Mouse (Mus musculus): Measurements from ENCODE around the gene Nckap5. TPM values are rescaled to one million over a fixed set of nuclear protein-coding genes. Genes with fewer than 3 reads are reported as not detected.

Gene Nckap5
- polyA plus RNA-seq, 1 experiment from 2014 or later = 17.8 TPM

GRCm38 (mm10) chr1:126518067-126518466, 312.5 kb downstream of the Nckap5 start:
- Histone ChIP-seq H3K9me3 (no peaks in the 10 kb centered on the region), H3K9ac (replicated peaks) (no peak overlapping the region), H3K4me1 (no peaks in the 10 kb centered on the region), H3K4me2 (replicated peaks) (no peak overlapping the region), H3K4me3 (no peak overlapping the region), H3K36me3 (no peaks in the 10 kb centered on the region), H3K27ac (replicated peaks) (no peak overlapping the region), H3K27me3 (no peaks in the 10 kb centered on the region)
- ATAC-seq (ENCODE audit: low FRiP score, low read depth) = no peak
- 78% methylated on average over 3 of the region's 3 CpGs for whole genome bisulfite sequencing

GRCm38 (mm10) chr1:126517427-126517826, 313.2 kb downstream of the Nckap5 start:
- Histone ChIP-seq H3K27ac (replicated peaks) (no peak overlapping the region), H3K36me3 (no peaks in the 10 kb centered on the region), H3K4me2 (replicated peaks) (no peak overlapping the region), H3K4me1 (no peaks in the 10 kb centered on the region), H3K9me3 (no peaks in the 10 kb centered on the region), H3K4me3 (no peak overlapping the region), H3K27me3 (no peaks in the 10 kb centered on the region), H3K9ac (replicated peaks) (no peak overlapping the region)
- no peak for ATAC-seq (ENCODE audit: low FRiP score, low read depth)
- 73% methylated on average over 1 of the region's 1 CpGs for WGBS

- Histone ChIP-seq H3K9me3 (no peaks in the 10 kb centered on the region), H3K4me3 (no peak overlapping the region), H3K4me1 (no peaks in the 10 kb centered on the region), H3K4me2 (replicated peaks) (no peak overlapping the region), H3K27me3 (no peaks in the 10 kb centered on the region), H3K9ac (replicated peaks) (no peak overlapping the region), H3K36me3 (no peaks in the 10 kb centered on the region), H3K27ac (replicated peaks) (no peak overlapping the region)
- WGBS = 66% methylated on average over 3 of the region's 3 CpGs
- ATAC-seq (ENCODE audit: low FRiP score, low read depth) = no peak
These were observed 315.4 kb downstream of the Nckap5 start for GRCm38 (mm10) chr1:126515054-126515756.

- no peaks in the 10 kb centered on the region for H3K36me3 ChIP-seq
- H3K4me3 ChIP-seq = no peak overlapping the region
- no peaks in the 10 kb centered on the region for H3K4me1 ChIP-seq
- H3K9ac ChIP-seq (replicated peaks) = no peak overlapping the region
- H3K27ac ChIP-seq (replicated peaks) = no peak overlapping the region
- ATAC-seq (ENCODE audit: low FRiP score, low read depth) = no peak
- 83% methylated on average over 5 of the region's 5 CpGs for WGBS
- H3K4me2 ChIP-seq (replicated peaks) = no peak overlapping the region
- H3K27me3 ChIP-seq = no peaks in the 10 kb centered on the region
- H3K9me3 ChIP-seq = no peaks in the 10 kb centered on the region
These were observed 318.7 kb downstream of the Nckap5 start for GRCm38 (mm10) chr1:126511835-126512445.

- Histone ChIP-seq H3K9ac (replicated peaks) (no peak overlapping the region), H3K4me2 (replicated peaks) (no peak overlapping the region), H3K27ac (replicated peaks) (no peak overlapping the region), H3K4me1 (no peaks in the 10 kb centered on the region), H3K36me3 (no peaks in the 10 kb centered on the region), H3K9me3 (no peaks in the 10 kb centered on the region), H3K27me3 (no peaks in the 10 kb centered on the region), H3K4me3 (no peak overlapping the region)
- 84% methylated on average over 4 of the region's 4 CpGs for whole genome bisulfite sequencing
- ATAC-seq (ENCODE audit: low FRiP score, low read depth) = no peak
These were observed 325.9 kb downstream of the Nckap5 start for GRCm38 (mm10) chr1:126504717-126505116.

- Histone ChIP-seq H3K9ac (replicated peaks) (no peak overlapping the region), H3K4me1 (no peaks in the 10 kb centered on the region), H3K27ac (replicated peaks) (no peak overlapping the region), H3K36me3 (no peaks in the 10 kb centered on the region), H3K9me3 (no peaks in the 10 kb centered on the region), H3K4me2 (replicated peaks) (no peak overlapping the region), H3K27me3 (no peaks in the 10 kb centered on the region), H3K4me3 (no peak overlapping the region)
- WGBS = 96% methylated on average over 2 of the region's 2 CpGs
- no peak for ATAC-seq (ENCODE audit: low FRiP score, low read depth)
These were observed 327.9 kb downstream of the Nckap5 start for GRCm38 (mm10) chr1:126502741-126503140.

- Histone ChIP-seq H3K4me3 (no peak overlapping the region), H3K4me2 (replicated peaks) (no peak overlapping the region), H3K4me1 (peaks cover 11% of the 10 kb centered on the region), H3K27me3 (0 out of 2 replicates have a peak, but pooled peaks cover 3% of the 10 kb centered on the region), H3K27ac (replicated peaks) (no peak overlapping the region), H3K9me3 (no peaks in the 10 kb centered on the region), H3K9ac (replicated peaks) (no peak overlapping the region), H3K36me3 (no peaks in the 10 kb centered on the region)
- 70% methylated on average over 7 of the region's 7 CpGs for WGBS
- ATAC-seq (ENCODE audit: low FRiP score, low read depth) = no peak
These were observed 333.9 kb downstream of the Nckap5 start for GRCm38 (mm10) chr1:126496722-126497121.

GRCm38 (mm10) chr1:126492206-126493071, 338.2 kb downstream of the Nckap5 start:
- Histone ChIP-seq H3K4me2 (replicated peaks) (peak overlapping the region; percentile 79), H3K27me3 (peaks cover 5% of the 10 kb centered on the region; the same call in 1 of the 2 replicates), H3K27ac (replicated peaks) (no peak overlapping the region), H3K36me3 (no peaks in the 10 kb centered on the region), H3K9ac (replicated peaks) (peak overlapping the region; percentile 59), H3K4me3 (peak overlapping the region; percentile 50), H3K9me3 (no peaks in the 10 kb centered on the region), H3K4me1 (peaks cover 33% of the 10 kb centered on the region)
- 4% methylated on average over 35 of the region's 35 CpGs for WGBS
- peak; percentile 81 for ATAC-seq (ENCODE audit: low FRiP score, low read depth)

- Histone ChIP-seq H3K27me3 (peaks cover 5% of the 10 kb centered on the region; the same call in 1 of the 2 replicates), H3K9ac (replicated peaks) (no peak overlapping the region), H3K27ac (replicated peaks) (no peak overlapping the region), H3K36me3 (no peaks in the 10 kb centered on the region), H3K4me2 (replicated peaks) (peak overlapping the region; percentile 79), H3K9me3 (no peaks in the 10 kb centered on the region), H3K4me1 (peaks cover 33% of the 10 kb centered on the region), H3K4me3 (no peak overlapping the region)
- no peak for ATAC-seq (ENCODE audit: low FRiP score, low read depth)
- 60% methylated on average over 5 of the region's 5 CpGs for WGBS
These were observed 339.2 kb downstream of the Nckap5 start for GRCm38 (mm10) chr1:126491412-126491811.

GRCm38 (mm10) chr1:126490256-126490655, 340.3 kb downstream of the Nckap5 start:
- H3K27ac ChIP-seq (replicated peaks) = peak overlapping the region; percentile 10; the same call in 1 of the 2 replicates
- ATAC-seq (ENCODE audit: low FRiP score, low read depth) = no peak
- H3K36me3 ChIP-seq = no peaks in the 10 kb centered on the region
- H3K27me3 ChIP-seq = peaks cover 5% of the 10 kb centered on the region; the same call in 1 of the 2 replicates
- H3K4me1 ChIP-seq = peaks cover 33% of the 10 kb centered on the region
- H3K9ac ChIP-seq (replicated peaks) = no peak overlapping the region
- H3K9me3 ChIP-seq = no peaks in the 10 kb centered on the region
- H3K4me2 ChIP-seq (replicated peaks) = peak overlapping the region; percentile 79; the same call in 1 of the 2 replicates
- WGBS = 16% methylated on average over 6 of the region's 6 CpGs
- H3K4me3 ChIP-seq = no peak overlapping the region

GRCm38 (mm10) chr1:126484664-126485087, 345.9 kb downstream of the Nckap5 start:
- no peak overlapping the region for H3K4me3 ChIP-seq
- no peaks in the 10 kb centered on the region for H3K27me3 ChIP-seq
- H3K9ac ChIP-seq (replicated peaks) = no peak overlapping the region
- WGBS = 89% methylated on average over 6 of the region's 6 CpGs
- H3K9me3 ChIP-seq = no peaks in the 10 kb centered on the region
- no peak overlapping the region for H3K4me2 ChIP-seq (replicated peaks)
- no peak for ATAC-seq (ENCODE audit: low FRiP score, low read depth)
- H3K36me3 ChIP-seq = no peaks in the 10 kb centered on the region
- H3K27ac ChIP-seq (replicated peaks) = no peak overlapping the region
- H3K4me1 ChIP-seq = peaks cover 2% of the 10 kb centered on the region

GRCm38 (mm10) chr1:126483665-126484064, 346.9 kb downstream of the Nckap5 start:
- H3K27me3 ChIP-seq = no peaks in the 10 kb centered on the region
- H3K9ac ChIP-seq (replicated peaks) = no peak overlapping the region
- H3K4me2 ChIP-seq (replicated peaks) = no peak overlapping the region
- H3K4me3 ChIP-seq = no peak overlapping the region
- ATAC-seq (ENCODE audit: low FRiP score, low read depth) = no peak
- no peak overlapping the region for H3K27ac ChIP-seq (replicated peaks)
- no peaks in the 10 kb centered on the region for H3K36me3 ChIP-seq
- 85% methylated on average over 3 of the region's 3 CpGs for WGBS
- H3K4me1 ChIP-seq = no peaks in the 10 kb centered on the region
- H3K9me3 ChIP-seq = no peaks in the 10 kb centered on the region
